Mouse (Mus musculus): ENCODE results near the gene Galnt2. TPM values are rescaled to one million over a fixed set of nuclear protein-coding genes. Genes with fewer than 3 reads are reported as not detected.

Gene Galnt2
- total RNA-seq, 2 experiments from 2014 or later: 41.9 to 42.7 TPM

- DNase-seq: no peak
- intact Hi-C loops (cut with DNase I): no loop called here
Measured at GRCm38 (mm10) chr8:124265130-124265529, 33.9 kb downstream of the Galnt2 start.

DNA sequence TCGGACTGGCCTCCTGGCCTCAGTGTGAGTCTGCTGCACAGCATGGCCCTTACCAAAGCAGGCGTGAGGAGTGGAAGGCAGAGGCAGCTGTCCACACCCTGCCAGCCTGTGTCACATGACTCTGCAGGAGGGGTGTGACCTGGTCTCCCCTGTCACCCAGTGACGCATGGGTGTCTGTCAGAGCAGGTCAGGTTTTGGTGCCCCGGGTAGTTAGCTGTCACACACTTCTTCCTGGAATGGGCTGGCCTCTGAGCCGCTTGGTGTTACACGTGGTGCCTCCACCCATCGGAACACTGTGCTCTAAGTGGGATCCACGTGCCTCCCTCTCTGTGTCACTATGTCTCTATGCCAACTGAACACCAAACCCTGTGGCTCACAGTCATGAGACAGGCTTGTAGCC lies 34.6 kb downstream of the Galnt2 start:
- peak; percentile 40 to 45 for DNase-seq
- intact Hi-C loops (cut with DNase I): no loop called here

DNA sequence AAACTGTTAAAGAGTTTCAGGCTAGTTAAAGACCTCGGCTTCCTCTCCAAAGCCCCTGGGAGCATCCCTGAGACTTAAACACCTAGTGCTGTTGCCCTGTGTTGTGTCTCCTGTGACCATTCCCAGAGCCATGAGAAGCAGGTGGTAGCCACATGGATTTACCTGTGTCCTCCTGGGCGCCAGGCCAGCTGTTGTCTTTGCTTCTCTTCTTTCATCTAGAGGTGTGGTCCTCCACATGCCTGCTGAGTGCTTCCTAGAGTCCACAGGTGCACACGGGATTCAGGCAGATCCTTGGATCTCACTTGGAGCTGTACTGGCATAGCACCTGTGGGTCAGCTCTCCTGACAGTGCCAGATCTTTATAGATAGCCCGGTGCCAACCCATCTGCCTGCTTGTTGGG lies 36.0 kb downstream of the Galnt2 start:
- DNase-seq: no peak
- intact Hi-C loops (cut with DNase I): no loop called here

DNA sequence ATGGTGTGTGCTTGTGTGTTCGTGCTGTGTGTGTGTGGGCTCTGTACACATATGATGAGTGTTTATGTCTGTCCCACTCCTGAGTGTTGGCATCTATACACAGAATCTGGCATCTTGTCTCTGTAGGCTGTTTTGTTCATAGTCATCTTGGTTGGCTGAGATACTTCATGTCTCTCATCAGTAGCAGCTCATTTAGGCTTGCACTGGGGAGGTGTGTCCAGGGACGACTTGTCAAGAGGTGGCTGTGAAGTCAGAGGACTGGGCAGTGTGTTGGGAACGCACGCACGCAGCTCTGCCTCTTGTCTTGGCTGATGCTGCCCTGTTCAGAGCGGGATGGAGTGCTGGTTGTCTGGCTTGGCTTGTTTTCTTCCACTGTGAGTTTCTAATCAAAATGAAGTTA lies 39.3 kb downstream of the Galnt2 start:
- DNase-seq: no peak
- intact Hi-C loops (cut with DNase I): no loop called here

DNA sequence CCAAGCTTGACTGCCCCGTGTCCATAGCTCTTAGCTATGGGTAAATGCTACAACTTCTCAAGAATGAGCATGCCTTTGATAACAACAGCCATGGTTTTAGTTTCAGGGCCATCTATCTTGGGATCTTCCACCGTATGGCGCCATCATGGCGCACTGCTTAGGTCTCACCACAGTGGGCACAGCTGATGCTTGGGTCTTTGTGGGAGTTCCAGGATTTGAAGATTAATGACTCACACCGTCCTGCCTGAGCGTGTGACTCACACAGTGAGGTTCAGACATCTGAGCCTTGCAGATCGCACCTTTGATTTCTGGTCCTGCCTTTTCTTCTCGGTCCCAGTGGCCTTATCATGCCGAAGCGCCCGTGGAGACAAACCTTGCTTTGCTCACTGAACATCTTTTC lies 39.7 kb downstream of the Galnt2 start:
- intact Hi-C loops (cut with DNase I): no loop called here
- DNase-seq: no peak

DNA sequence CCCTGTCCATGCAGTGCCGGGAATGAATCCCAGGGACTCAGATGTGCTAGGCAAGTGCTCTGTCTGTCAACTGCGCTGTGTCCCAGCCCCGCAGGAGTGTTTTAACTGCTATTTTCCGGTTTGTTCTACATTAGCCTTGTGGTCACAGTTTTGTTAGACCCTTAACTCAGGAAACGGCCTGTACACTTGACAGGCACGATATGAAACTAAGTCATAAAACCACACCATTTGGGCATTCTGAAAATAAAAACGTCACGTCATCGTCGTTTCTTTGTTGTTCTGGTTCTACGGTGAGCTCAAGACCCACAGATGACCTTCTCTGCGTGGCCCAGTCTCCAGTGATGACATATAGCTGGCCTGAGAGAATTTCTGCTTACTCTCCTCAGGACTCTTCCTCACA lies 40.3 kb downstream of the Galnt2 start:
- DNase-seq: no peak
- intact Hi-C loops (cut with DNase I): no loop called here

DNA sequence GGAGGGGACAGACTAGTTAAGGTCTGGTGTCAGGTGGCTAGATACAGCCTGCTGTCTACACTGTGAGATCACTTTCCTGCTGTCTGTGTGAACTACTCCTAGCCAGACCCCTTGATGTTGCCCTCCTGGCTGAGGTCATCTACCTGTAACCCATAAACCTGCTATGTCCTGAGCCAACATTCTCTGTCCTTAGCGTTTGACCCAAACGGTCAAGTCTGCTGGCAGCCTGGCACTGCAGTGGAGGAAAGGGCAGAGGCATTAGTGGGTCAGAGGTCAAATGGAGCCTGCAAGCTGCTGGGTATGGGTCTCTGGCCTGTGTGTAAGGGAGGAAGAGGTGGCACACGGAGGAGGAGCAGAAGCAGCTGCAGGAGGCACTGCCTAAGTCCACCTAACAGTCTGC lies 41.6 kb downstream of the Galnt2 start:
- no peak for DNase-seq
- intact Hi-C loops (cut with DNase I): no loop called here

DNA sequence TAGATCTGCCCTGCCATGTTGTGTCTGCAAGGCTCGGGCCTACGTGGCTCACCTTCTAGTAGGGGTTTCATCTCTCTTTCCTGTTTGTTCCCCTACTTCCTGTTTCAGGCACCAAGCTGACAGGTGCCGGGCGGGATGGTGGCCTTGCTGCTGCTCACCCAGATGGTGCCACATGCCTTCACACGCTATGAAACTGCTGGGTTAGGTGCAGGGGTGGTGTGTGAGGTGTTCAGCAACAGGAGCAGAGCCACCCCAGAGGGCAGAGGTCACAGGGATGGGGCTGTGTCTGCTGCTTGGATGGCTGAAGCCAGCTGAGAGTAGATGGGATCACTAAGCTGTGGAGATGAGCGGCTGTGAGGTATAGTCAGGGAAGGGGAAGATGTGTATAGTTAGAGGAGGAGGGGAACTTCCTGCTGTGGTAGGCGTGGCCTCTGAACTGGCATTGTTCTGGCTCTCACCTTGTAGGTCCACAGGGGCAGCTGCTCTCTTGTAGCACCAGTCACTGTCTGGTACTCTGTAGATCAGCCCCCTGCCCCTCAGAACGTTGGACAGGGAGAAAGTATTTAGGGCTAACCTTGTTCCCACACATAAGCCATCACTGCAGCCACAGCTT lies 42.5 kb downstream of the Galnt2 start:
- no peak for DNase-seq
- intact Hi-C loops (cut with DNase I): no loop called here

DNA sequence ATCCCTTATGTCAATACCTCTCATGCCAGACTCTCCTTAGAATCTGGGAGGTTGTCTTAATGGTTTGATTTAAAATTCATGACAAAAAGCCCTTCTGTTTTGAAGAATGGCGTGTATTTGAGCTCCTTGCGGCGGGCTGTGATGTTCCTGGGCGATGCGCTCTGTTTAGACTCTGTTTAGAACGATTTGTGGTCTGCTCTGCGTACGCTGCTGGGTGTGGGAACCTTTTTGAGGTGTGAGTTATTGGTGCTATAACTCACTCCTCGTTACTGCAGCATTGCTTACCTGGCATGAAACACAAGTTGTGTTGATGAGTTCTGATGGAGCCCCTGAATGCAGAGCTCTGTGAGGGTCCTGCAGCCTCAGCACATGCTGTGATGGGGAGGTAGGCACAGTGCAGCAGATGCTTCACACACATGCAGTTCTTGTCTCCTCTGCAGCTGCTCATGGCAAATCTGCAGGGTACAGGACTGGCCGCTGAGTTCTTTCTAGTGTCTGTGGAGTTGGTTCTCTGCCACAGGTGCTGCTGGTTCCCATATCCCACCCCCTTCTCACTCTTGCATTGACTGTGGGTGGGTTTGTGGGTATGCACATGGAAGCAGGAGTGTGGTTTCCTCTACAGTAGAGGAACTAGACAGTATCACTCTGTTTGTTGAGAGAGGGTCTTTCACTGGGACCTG lies 43.4 kb downstream of the Galnt2 start:
- intact Hi-C loops (cut with DNase I): no loop called here

DNA sequence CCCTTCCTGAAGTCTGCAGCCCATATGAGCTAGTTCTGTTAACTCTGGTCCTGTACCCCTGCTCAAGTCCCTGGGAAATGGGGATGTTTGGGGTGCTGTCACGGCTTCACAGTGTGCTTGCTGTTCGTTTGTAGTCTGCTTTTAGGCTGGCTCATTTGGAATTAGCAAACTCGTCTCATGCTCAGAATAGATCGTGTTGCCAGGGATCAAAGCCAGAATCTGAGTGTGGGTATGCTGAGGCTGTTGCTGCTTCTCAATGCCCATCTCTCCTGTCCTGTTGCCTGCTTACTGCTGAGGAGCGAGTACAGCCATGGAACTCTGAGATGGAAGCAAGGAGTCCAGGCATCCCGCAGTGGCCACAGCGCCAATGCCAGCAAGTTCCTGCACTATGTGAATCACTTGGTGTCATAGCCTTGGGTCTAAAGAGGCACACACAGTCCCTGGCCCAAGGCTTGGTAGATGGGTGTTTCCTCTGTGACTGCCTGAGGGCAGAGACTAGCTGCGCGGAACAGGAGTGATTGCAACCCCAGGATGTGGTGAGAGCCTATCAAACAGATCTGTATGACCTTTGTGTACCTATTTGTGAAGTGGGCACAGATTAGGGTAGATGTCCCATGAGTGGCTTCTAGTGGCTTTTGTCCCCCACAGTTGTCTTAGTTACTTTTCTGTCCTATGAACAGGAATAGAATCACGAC lies 44.3 kb downstream of the Galnt2 start:
- no peak for DNase-seq
- intact Hi-C loops (cut with DNase I): no loop called here

More for the DNA sequence above, 43.4 kb downstream of the Galnt2 start:
- DNase-seq: no peak

DNA sequence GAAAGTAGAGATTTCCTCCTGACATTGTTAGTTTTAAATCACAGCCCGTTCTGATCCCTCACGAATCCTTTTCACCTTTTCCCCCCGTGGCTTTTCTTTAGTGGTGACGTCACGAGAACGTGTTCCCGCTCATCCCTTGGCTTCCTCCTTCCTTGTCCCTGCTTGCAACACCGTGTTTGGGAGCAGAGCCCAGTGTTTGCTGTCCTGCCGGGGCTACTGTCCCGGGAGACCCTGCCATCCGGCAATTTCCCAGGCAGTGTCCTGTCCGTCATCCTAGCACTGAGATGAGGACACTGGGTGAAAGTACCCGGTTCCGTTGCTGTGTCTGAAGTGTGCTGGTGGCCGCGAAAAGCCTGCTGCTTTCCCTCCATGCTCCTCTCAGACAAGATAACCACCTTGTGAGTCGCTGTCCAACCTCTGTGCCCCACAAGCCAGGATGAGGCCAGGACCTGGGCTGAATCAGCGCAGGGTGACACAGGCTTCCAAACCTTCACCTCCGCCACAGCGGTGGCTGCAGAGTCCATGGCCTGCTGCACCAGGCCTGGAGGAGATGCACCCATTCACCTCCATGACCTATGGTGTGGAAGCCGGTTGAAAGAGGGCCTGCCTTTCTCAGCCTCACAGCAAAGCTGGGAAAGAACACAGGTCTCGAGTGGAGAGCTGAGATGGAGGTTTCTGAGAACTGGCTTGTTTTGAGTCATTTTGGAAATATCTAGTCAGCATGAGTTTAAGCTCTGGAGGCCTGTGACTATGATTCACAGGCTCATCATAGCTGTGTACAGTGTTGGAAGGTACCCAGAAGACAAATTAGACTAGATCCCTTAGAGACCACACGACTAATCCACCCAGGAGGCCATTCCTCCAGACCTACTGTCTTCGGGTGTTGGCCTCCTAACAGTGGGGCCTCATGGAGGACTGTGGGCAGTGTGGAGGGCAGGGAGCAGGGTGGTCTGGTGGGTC lies 47.0 kb downstream of the Galnt2 start:
- DNase-seq: peak; percentile 59 to 62
- intact Hi-C loops (cut with DNase I): no loop called here

DNA sequence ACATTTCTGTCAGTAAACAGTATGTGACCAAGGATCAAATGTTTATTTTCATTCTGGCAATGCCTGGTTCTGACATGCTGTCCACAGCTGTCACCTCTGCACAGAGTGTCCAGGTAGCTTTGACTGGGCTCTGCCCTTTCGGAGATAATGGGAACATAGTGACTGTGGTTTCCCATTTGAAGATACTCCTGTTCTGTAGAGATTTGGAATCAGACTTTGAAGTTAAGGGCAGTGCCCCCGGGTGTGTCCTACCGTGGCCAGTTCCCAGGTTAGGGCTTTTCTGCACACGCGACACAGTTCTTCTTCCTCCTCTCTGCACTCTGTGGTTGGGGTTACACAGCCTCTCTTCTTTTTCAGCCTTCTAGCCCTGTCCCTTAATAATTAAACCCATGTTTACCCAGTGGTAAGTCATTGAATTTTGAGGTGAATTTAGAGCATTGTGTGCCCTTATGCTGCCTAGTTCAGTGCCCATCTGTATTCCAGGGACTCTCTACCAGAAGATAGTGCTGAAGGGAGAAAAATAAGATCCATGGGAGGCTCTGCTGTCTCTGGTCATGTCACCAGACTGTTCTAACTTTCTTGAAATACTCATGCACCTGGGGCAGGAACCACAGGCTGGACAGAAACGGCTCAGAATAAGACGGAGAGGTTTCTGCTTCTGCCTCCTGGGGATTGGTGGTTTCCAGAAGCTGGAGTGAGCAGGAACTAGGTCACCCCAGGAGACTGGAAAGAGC lies 47.9 kb downstream of the Galnt2 start:
- DNase-seq: no peak
- intact Hi-C loops (cut with DNase I): no loop called here

GRCm38 (mm10) chr8:124279690-124279985 lies 48.4 kb downstream of the Galnt2 start:
- intact Hi-C loops (cut with DNase I): no loop called here
- no peak for DNase-seq

DNA sequence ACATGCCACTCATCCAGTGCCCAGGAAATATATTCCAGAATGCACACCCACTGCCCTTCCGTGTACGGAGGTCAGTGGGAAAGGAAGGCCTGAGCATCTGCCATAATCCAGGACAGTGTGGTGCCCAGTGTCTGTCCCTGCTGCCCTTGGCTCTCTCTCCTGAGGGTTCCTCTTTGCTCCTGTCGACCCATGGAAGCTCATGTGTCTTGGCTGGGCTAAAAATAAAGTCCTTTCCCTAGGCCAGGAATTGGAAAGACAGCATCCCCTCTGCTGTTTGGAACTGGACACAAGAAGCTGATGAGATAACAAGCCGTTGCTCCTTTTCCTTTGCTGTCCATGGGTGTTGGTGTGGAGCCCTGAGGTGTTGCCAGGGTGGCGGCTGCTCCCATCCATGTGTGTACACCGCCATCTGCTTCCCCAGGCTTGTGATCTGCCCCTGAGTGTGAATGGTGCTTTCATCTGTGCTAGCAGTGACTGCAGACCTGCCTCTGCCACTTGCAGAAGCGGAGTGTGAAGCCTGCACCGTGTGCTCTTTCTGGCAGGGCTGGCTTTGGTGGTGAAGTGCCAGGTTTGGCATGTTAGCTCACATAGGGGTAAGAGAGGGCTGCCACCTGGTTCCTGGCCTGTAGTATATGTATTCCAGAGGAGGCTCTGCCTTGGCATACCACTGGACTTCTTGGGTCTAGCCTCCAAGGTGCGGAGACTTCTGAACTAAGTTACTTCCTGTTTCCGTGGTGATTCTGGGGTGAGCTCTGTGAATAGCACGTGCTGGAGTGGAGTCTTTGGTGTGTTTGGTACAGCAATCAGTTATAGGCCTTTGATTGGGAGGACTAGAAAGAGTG lies 50.7 kb downstream of the Galnt2 start:
- intact Hi-C loops (cut with DNase I): no loop called here
- no peak for DNase-seq

DNA sequence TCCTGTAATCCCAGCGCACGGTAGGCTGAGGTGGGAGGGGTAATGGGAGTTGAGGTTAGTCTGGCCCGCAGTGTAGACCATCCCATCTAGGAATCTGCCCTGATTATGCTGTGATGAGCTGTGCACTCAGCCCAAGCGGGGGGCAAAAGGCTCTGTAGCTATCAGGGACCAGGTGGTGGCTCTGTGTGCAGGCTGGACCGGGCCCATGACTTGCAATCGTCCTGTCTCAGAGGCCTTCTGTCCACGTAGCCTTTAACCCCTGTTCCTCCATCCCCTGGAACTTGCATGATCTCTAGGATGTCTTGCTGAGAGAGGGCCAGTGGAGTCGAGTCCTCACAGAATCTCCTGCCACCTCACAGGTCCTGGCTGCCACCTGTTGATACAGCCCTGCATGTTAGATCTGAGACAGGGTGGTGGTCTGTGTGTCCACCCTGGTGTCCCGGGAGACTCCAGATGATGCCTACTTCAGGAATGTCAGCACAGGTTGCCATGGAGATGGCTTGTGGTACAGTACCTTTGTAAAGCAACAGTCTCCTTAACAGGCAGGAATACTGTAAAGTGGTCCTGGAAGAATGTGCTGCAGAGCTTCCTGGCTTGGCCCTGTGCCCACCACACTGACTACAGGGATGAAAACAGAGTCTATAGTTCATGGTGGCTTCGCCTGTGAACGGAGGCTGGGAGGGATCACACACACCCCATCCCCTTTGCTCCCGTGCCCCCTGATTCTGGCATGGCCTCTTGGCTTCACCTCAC lies 51.9 kb downstream of the Galnt2 start:
- intact Hi-C loops (cut with DNase I): no loop called here
- peak in 1 of 2 experiments; percentile 41 for DNase-seq

- no peak for DNase-seq
- intact Hi-C loops (cut with DNase I): no loop called here
Measured at GRCm38 (mm10) chr8:124283644-124284332, 52.6 kb downstream of the Galnt2 start.

GRCm38 (mm10) chr8:124284333-124284711 lies 53.1 kb downstream of the Galnt2 start:
- DNase-seq: peak; percentile 41 to 46
- intact Hi-C loops (cut with DNase I): no loop called here

DNA sequence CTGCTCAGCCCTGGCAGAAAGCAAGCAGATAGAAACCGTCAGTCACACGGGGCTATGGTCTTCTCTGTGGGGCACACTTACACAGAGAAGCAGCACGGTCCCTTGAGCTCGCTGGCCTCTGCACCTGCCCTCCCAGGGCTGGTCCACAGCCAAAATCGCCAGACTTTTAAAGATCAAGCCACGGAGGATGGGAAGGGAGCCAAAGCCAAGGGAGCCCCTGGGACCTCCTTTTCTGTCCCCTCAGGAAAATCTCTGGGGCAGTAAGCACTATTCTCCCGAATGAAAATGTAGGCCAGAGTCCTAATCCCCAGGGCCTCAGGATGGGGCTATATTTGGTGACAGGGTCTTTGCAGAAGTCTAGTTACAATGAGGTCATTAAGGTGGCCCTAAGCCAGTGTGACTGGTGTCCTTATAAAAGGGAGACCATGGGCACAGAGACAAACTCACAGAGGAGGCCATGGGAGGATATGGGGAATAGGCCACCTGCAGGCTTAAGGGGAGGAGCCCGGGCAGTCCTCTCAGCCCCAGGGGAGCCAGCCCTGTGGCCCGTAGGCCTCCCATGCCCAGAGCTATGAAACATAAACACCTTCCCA lies 53.9 kb downstream of the Galnt2 start:
- intact Hi-C loops (cut with DNase I): loop anchor here (5.0 kb wide), 2 partner anchors 62 to 233 kb away; no protein-coding TSS in a partner anchor
- peak; percentile 56 to 63 for DNase-seq

All from heart, postnatal 14 days (tissue).